Mouse (Mus musculus) heart, postnatal 0 days (tissue): ENCODE data around the gene Dusp28. TPM values are rescaled to one million over a fixed set of nuclear protein-coding genes. Genes with fewer than 3 reads are reported as not detected.
A peak's percentile ranks its signal among the peaks of the same experiment; 100 is the strongest.

Source experiments
- ATAC-seq: fragments of 200-750 bp; cut with Nextera tagmentation; 2 replicates; pipeline ENCODE4 v1.8.0; 2017; ENCODE audit warnings: low read depth, moderate number of reproducible peaks, moderate library complexity; ENCODE audit not compliant: insufficient read depth
- DNase-seq: peaks from one replicate; pipeline ENCODE4 v3.0.0-alpha.2; 2016; ENCODE audit warnings: low spot score
- H3K27ac ChIP-seq: fragments of 300-500 bp; sonication (generic); 2 replicates; pipeline ENCODE4 v1.5.1; 2014; ENCODE audit warnings: low read depth, mild to moderate bottlenecking
- H3K27me3 ChIP-seq: fragments of 300-500 bp; sonication (generic); 2 replicates; pipeline ENCODE4 v1.6.1; 2014; ENCODE audit warnings: low read length, mixed read lengths; ENCODE audit not compliant: control insufficient read depth, insufficient read depth
- H3K36me3 ChIP-seq: fragments of 300-500 bp; sonication (generic); replicated peaks from 2 replicates; pipeline ENCODE4 v1.6.1; 2014; ENCODE audit warnings: low read length, mixed read lengths; ENCODE audit not compliant: control insufficient read depth, insufficient read depth
- H3K4me1 ChIP-seq: fragments of 300-500 bp; sonication (generic); 2 replicates; pipeline ENCODE4 v1.6.1; 2014; ENCODE audit warnings: antibody characterized with exemption; ENCODE audit not compliant: control insufficient read depth, insufficient read depth
- H3K4me2 ChIP-seq: fragments of 300-500 bp; sonication (generic); 2 replicates; pipeline ENCODE4 v1.6.1; 2014; ENCODE audit warnings: low read depth, mild to moderate bottlenecking, low read length, moderate library complexity
- H3K4me3 ChIP-seq: fragments of 300-500 bp; sonication (generic); 2 replicates; pipeline ENCODE4 v1.5.1; 2014; ENCODE audit warnings: low read depth, low read length
- H3K9ac ChIP-seq: fragments of 300-500 bp; sonication (generic); replicated peaks from 2 replicates; pipeline ENCODE4 v1.6.1; 2014; ENCODE audit warnings: low read depth, low read length, mixed read lengths
- H3K9me3 ChIP-seq: fragments of 300-500 bp; sonication (generic); replicated peaks from 2 replicates; pipeline ENCODE4 v1.6.1; 2016; ENCODE audit warnings: low read length; ENCODE audit not compliant: control insufficient read depth
- CTCF ChIP-seq: IDR thresholded peaks from 2 replicates; pipeline ENCODE4 v1.5.1; 2016; ENCODE audit warnings: antibody characterized with exemption, control low read depth, low read depth
- EP300 ChIP-seq: IDR thresholded peaks from 2 replicates; pipeline ENCODE4 v1.6.1; 2016; ENCODE audit warnings: antibody characterized with exemption, low read depth
- WGBS: fragments of 180-500 bp; shearing (Covaris S2); extraction: QIAGEN DNeasy Blood & Tissue Kit; methylation state at CpG from one replicate; pipeline ENCODE4 v1.1.7; 2014; 5-methylcytosine and 5-hydroxymethylcytosine counted together
- polyA plus RNA-seq: library from polyadenylated mRNA; unstranded; fragments of >200 nt; fragmentation: Nextera tagmentation; extraction: Ambion mirVana; gene quantifications from 2 replicates; pipeline ENCODE4 v1.2.1, GENCODE M21; 2015
- total RNA-seq: library from RNA; depleted of rRNA; stranded (reverse); fragments of >200 nt; gene quantifications from 2 replicates; pipeline ENCODE4 v1.2.3, GENCODE M21; 2014; ENCODE audit warnings: low replicate concordance

The Dusp28 gene
- total and polyA plus RNA-seq, 2 experiments from 2014 or later, result 21.4 to 23.5 TPM

GRCm38 (mm10) chr1:92920474-92921200 lies 13.9 kb downstream of the Dusp28 start:
- Histone ChIP-seq H3K9ac (no peak overlapping the region), H3K9me3 (no peaks in the 10 kb centered on the region), H3K36me3 (peaks cover 52% of the 10 kb centered on the region), H3K4me3 (no peak overlapping the region), H3K27ac (peak overlapping the region; percentile 65), H3K4me1 (peaks cover 20% of the 10 kb centered on the region), H3K4me2 (no peak overlapping the region), H3K27me3 (no peaks in the 10 kb centered on the region)
- no peak for TF ChIP-seq EP300
- TF ChIP-seq CTCF, result no peak
- peak; percentile 40 for DNase-seq
- 46% methylated on average over 7 of the region's 7 CpGs for WGBS
- ATAC-seq, result peak; percentile 67

DNA sequence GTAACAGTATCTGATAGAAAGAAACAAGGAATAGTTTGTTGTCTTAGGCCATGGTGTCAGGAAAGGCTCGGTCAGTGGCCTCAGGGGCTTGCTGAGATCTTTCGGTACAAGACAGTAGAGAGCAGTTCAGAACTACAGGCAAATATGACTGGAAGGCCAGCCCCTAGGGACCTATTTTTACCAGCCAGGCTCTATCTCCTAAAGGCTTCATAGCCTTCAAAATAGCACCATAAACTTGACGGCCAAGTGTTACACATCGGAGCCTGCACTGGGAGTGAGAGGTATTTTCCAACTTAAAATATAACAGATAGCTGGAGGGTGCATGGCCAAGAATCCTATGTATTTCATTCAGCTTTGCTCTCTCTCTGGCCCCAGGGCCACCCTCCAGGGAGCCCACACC lies 14.7 kb downstream of the Dusp28 start:
- TF ChIP-seq CTCF (no peak), EP300 (no peak)
- H3K27me3 ChIP-seq, result no peaks in the 10 kb centered on the region
- H3K4me2 ChIP-seq, result peak overlapping the region; percentile 7; the same call in 1 of the 2 replicates
- H3K4me1 ChIP-seq, result peaks cover 20% of the 10 kb centered on the region
- 40% methylated on average over 4 of the region's 4 CpGs for WGBS
- ATAC-seq (peak; percentile 65), DNase-seq (peak; percentile 51)
- H3K4me3 ChIP-seq, result no peak overlapping the region
- peak overlapping the region; percentile 65 for H3K27ac ChIP-seq
- no peak overlapping the region for H3K9ac ChIP-seq
- H3K9me3 ChIP-seq, result no peaks in the 10 kb centered on the region
- H3K36me3 ChIP-seq, result peaks cover 43% of the 10 kb centered on the region

- WGBS, result 10% methylated on average over 1 of the region's 1 CpGs
- H3K27me3 ChIP-seq, result no peaks in the 10 kb centered on the region
- ATAC-seq, result no peak
- H3K4me3 ChIP-seq, result no peak overlapping the region
- H3K27ac ChIP-seq, result no peak overlapping the region
- no peaks in the 10 kb centered on the region for H3K36me3 ChIP-seq
- H3K9me3 ChIP-seq, result no peaks in the 10 kb centered on the region
- H3K9ac ChIP-seq, result no peak overlapping the region
- H3K4me1 ChIP-seq, result peaks cover 17% of the 10 kb centered on the region
- no peak overlapping the region for H3K4me2 ChIP-seq
- TF ChIP-seq EP300 (no peak), CTCF (no peak)
- no peak for DNase-seq
Measured at GRCm38 (mm10) chr1:92930171-92930706, 23.5 kb downstream of the Dusp28 start.

DNA sequence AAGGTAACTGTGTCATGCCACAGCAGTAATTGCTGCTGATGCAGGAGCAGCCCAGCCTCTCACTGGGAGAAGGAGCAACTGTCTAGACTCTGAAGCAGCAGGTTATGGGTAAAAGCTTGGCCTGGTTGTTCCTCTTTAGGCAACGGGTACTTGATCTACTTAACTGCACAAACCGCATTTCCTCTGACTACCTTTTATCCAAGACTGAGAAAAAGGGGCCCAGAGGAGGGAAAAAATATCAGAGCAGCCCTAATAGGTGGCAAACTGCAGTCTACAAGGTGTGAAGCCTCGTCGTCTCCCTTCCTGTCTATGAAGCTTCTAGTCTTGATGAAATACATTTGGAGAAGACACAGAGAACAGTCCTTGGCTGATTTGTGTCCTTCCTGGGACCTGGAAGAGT lies 26.8 kb downstream of the Dusp28 start:
- Histone ChIP-seq H3K9ac (peak overlapping the region; percentile 36; the same call in 1 of the 2 replicates), H3K4me3 (peak overlapping the region; percentile 70), H3K4me2 (peak overlapping the region; percentile 98), H3K36me3 (peaks cover 8% of the 10 kb centered on the region), H3K9me3 (no peaks in the 10 kb centered on the region), H3K27ac (peak overlapping the region; percentile 93), H3K4me1 (peaks cover 23% of the 10 kb centered on the region), H3K27me3 (no peaks in the 10 kb centered on the region)
- no peak for TF ChIP-seq CTCF
- no peak for TF ChIP-seq EP300
- 79% methylated on average over 4 of the region's 4 CpGs for WGBS
- no peak for ATAC-seq
- no peak for DNase-seq

DNA sequence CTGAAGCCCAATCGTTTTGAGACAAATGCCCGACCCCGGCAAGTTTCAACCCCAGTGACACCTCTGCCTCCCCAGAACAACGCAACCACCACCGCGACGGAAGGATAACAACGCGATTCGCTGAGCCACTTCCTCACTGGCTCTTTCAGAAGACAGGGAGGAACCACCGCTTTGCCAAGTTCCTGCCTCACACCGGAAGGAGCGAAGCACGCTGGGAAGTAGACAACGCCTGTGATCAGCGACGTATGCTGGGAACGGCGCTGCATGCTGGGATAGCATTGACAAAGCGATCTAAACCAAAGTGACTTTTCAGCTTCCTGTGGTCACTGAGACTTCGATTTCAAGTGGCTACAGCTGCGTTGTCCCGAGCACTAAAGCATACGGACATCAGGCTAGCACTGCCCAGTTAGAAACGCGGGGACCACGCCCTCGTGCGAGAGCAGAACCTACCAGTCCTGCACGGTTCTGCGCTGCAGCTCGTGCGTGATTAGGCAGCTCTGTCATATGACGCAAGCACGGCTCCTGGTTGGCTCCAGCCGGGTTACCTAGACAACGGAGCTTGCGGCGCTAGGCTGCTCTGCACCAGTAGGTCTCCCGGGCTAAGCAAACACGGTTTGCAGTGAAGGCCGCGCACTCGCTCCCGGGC lies 27.5 kb downstream of the Dusp28 start, which contains the start of gene Capn10:
Capn10 (plus strand) TSS at position 195 of the 646 bp plus-strand sequence.
- H3K27ac ChIP-seq, result peak within 1 kb of the TSS; percentile 93
- H3K4me3 ChIP-seq, result peak within 1 kb of the TSS; percentile 70
- TF ChIP-seq CTCF (no peak), EP300 (peak; percentile 81)
- H3K36me3 ChIP-seq, result peaks cover 15% of the 10 kb centered on the region
- no peaks in the 10 kb centered on the region for H3K9me3 ChIP-seq
- WGBS, result under 1% methylated on average over 45 of the region's 45 CpGs
- ATAC-seq (peak; percentile 98), DNase-seq (peak; percentile 95)
- peaks cover 23% of the 10 kb centered on the region for H3K4me1 ChIP-seq
- peak within 1 kb of the TSS; percentile 98 for H3K4me2 ChIP-seq
- no peaks in the 10 kb centered on the region for H3K27me3 ChIP-seq
- H3K9ac ChIP-seq, result peak within 1 kb of the TSS; percentile 71
